Mouse (Mus musculus) neural tube, embryonic 10.5 days (tissue): ENCODE data around the gene BC025920.
A peak's percentile ranks its signal among the peaks of the same experiment; 100 is the strongest.
"Not testable (repeated sequence)": the region's sequence is repeated elsewhere in the genome, so short reads cannot be mapped to it uniquely, and the experiment has no call there.

ENCODE experiments used
- DNase-seq: peaks from one replicate; pipeline ENCODE4 v3.0.0-alpha.2; 2017; ENCODE audit warnings: low spot score; ENCODE audit errors: extremely low spot score

Gene BC025920

DNA sequence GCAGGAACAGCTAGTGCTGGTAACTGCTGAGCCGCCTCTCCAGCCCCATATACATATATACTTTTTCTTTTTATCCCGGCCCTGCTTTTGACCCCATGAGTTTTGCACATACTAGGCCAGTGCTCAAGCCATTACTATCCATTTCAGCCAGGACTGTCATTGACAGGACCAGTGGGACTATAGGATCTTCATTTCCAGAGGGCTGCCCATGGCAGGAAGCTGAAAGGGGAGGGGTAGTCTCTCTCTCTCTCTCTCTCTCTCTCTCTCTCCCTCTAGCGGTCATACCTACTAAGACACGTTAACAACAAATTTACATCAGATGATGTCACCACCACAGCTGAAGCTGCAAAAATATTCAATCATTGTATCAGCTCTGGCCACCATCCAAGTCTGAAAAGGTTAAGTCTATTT, 3.3 kb upstream of the BC025920 start:
- DNase-seq = peak; percentile 54

- no peak for DNase-seq
These were observed 1.8 kb upstream of the BC025920 start for GRCm38 (mm10) chr10:81604019-81604967.

GRCm38 (mm10) chr10:81604968-81605665, 953 bp upstream of the BC025920 start:
- DNase-seq = peak; percentile 89

- no peak for DNase-seq
These were observed 450 bp upstream of the BC025920 start for GRCm38 (mm10) chr10:81605666-81605973.

DNA sequence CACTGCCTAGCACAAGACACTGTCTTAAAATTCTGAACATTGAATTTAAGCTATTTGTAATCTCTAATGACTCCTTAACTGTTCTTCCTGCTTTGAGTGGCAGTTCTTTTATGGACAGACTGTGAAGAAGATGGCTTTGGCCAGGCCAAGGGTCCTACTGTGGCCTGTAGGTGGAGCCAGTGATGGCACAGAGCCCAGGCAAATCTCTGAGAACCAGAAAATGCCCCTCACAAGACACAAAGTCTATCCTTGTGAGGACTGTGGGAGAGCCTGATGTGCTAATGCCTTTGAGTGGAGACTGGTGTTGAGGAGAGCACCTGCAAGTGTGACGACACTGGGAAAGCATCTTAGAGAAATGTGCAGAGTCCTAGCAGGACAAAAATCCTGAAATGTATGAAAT, 2.2 kb downstream of the BC025920 start:
- no peak for DNase-seq

- no peak for DNase-seq
These were observed 6.7 kb downstream of the BC025920 start for GRCm38 (mm10) chr10:81612779-81613178.

- DNase-seq = no peak
These were observed 9.4 kb downstream of the BC025920 start for GRCm38 (mm10) chr10:81615486-81615885.

- no peak for DNase-seq
These were observed 13.9 kb downstream of the BC025920 start for GRCm38 (mm10) chr10:81619976-81620375.

DNA sequence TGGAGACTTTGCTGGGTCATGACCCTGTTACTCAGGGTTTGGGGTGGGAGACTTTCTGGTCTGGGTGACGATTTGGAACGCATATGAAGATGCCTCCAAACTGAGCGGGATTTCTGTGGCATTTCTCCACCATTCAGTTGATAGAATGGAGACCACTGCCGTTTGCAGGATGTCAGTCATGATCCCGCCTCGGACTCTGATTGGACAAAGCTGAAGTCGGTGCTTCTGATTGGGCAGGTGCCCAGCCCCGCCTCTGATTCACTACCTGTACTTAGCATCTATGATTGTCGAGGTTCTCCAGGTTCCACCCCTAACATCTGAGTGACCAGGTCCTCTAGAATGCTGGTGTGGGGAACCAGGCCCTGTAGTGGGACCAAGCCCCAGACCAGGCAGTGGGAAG, 14.7 kb downstream of the BC025920 start:
- no peak for DNase-seq

DNA sequence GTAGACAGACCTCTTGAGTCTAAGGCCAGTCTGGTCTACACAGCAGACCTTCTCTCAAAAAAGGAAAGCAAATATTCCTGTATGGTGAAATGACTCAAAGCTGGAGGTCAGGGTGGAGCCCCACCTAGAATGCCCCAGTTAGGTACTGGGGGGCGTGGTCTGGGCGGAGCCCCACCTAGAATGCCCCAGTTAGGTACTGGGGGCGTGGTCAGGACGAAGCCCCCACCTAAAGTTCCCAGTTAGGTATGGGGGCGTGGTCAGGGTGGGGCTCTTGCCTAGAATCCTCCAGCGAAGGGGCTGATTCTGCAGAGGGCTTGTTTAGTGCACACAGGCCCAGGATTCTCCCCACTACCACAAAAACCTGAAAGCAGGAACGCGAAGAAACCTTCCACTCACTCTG, 17.4 kb downstream of the BC025920 start:
- DNase-seq = no peak

GRCm38 (mm10) chr10:81626101-81626993, 20.3 kb downstream of the BC025920 start:
- no peak for DNase-seq

DNA sequence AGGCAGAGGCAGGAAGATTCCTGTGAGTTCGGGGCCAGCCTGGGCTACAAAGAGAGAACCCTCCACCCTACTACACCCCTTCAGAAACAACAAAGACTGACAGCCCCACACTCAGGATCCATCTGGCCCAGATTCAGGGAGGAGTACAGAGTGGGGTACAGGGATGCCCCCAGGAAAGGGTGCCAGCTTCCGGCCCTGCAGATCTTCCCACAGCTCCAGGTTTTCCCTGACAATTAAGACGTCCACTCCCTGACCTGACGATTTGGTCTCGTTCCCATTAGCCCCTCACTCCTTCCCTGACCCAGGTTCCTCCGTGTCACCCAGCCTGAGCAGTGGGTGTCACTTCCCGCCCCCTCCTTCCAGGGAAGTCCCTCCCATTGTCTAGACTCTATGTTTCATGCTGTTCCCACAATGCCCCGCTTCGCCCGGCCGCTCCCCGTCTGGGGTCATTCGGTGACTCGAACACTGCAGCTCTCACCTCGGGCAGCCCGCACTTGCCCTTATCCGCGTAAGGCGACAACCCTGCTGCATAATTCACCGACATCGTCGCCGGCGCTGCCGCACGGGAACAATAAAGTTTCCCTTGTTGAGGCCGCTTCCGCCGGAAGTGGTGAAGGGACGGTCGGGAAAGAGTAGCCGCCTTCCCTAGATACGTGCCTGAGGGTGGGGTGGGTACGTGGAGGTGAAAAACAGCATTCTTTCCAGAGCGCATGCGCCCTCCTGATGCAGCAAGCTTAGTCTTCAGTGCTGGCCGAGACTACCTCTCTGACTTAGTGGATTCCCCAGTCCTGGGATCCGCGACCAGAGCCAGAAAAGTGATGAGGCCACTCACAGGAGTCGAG, 21.1 kb downstream of the BC025920 start, which contains the start of gene Sirt6:
Gene Sirt6, minus strand, starts transcription at position 804 of the 842 bp plus-strand sequence.
- DNase-seq = peak; percentile 95

DNA sequence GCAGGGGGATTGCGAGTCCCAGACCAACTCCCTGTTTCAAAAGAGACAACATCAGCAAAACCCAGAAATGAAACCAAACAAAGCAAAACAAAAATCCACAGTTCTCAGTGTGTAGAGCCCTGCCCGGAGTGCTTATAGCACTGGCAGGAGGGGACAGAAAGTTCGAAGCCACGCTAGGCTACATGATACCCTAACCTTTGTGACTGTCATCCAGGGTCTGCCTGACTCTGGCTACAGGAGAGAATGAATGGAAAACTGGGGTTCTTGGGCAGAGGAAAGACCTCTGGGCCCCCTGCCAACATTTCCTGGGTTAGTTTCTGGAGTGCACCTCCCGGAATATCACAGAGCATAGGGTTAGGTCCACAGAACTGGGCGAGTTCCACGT, 21.8 kb downstream of the BC025920 start:
- DNase-seq = no peak

DNA sequence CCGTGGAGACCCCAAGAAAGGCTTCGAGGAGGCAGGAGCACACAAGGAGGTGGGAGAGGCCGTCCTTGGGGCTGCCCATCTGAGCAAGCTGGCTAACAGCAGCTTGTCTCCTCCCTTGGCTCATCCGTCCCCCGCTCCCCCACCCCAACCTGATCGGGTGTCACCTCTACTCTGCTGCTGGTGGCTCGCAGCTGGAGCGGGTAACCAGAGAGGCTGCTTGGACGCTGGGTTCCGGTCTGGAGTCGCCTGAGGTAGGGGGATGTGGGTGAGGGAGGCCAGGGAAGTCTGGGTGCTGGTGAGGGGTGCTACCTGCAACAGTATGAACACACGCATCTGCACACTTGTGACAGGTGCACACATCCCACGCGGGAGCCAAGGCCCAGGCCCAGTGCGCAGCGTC, 22.3 kb downstream of the BC025920 start, which contains the start of gene Ankrd24:
Gene Ankrd24, plus strand, starts transcription at position 151 of the 400 bp plus-strand sequence.
- no peak for DNase-seq

GRCm38 (mm10) chr10:81633253-81634099, 27.4 kb downstream of the BC025920 start:
- DNase-seq = peak; percentile 80

- DNase-seq = no peak
These were observed 30.3 kb downstream of the BC025920 start for GRCm38 (mm10) chr10:81636338-81636737.

DNA sequence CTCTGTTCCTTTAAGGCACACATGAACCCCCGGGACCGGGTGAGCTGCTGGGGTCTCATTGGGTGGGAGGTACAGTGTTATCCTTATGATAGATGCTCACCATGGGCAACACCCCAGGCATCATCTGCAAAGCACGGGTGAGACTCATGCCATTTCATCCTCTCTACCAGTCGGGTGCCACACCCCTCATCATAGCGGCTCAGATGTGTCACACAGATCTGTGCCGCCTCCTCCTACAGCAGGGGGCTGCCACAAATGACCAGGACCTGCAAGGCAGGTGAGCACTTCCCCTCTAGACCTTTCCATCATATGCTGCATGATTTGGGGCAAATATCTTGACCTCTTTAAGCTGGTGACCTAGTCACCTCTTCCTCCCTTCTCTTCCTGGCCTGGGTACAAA, 32.0 kb downstream of the BC025920 start:
- DNase-seq = no peak

DNA sequence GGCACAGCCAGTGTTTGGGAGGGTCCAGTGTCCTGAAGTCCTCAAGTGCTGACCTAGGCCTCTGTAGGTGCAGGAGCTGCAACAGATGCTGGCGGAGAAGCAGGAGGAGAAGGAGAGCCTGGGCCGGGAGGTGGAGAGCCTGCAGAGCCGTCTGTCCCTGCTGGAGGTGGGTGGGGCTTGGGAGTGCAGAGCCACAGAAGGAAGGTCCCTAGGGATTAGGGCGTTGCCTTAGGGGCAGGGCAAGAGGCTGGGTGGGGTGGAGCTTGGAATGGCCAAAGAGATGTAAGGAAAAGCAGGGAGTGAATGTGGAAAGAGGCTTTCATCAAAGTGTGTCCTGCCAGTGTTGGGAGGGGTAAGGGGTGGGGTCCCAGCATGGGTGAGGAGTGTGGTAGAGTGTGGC, 34.8 kb downstream of the BC025920 start:
- not testable (repeated sequence) for DNase-seq

DNA sequence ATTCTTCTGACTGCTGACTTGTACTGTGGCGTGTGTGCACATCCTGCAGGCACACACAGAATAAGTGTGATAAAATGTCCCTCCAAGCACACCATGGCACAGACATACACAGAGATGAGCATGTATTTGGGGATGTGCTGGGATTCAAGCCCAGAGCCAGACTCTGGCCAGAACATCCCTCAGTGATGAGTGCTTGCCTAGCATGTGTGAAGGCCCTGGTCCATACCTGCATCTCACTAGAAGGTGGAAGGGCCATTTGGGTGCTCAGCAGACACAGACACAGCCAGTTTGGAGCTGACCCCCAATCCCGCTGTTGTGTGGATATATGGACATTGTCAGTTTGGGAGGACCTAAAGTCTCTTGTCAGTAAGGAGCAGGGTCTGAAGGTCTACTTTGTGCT, 35.5 kb downstream of the BC025920 start:
- no peak for DNase-seq
